Mouse (Mus musculus): ENCODE data around the gene Yeats2.
"Not testable (repeated sequence)": the region's sequence is repeated elsewhere in the genome, so short reads cannot be mapped to it uniquely, and the experiment has no call there.

Yeats2 gene

GRCm38 (mm10) chr16:20140772-20141531, at the start of gene Yeats2:
Gene Yeats2 (plus strand): TSS chr16:20141063.
- DNase-seq: peak; percentile 89

GRCm38 (mm10) chr16:20095966-20096365, 44.9 kb upstream of the Yeats2 start:
- DNase-seq: no peak

DNA sequence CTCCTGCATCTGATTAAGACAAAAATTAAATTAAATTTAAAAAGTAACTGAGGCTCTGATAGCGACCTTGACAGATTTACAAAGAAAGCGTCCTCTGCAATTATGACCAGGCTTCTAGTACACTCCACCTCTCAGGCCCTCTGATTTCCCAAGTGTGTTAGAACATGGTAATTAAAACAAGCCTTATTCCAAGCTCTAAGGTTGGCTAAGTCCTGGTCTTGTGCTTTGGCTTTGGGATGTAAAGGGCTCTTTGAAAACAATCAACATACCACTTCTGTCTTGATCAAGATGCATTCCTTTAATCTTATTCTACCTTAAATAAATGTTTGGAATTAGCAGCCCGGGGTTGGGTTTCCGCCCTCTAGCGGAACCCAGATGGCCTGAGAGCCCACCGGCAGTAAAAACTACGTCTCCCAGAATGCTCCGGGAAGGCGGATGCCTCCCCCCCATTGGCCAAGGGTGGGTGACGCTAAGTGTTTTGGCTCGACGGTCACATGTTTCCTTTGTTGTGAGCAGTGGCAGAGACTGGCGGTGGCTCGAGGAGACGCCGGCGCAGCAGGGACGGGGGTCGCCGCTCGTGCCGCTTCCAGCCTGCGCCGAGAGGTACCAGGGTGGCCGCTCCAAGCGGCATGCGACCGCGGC, 43.7 kb upstream of the Yeats2 start, which contains the start of gene Klhl24:
TSS of gene Klhl24 (plus strand) at position 474 of the 642 bp plus-strand sequence.
- peak; percentile 96 for DNase-seq

DNA sequence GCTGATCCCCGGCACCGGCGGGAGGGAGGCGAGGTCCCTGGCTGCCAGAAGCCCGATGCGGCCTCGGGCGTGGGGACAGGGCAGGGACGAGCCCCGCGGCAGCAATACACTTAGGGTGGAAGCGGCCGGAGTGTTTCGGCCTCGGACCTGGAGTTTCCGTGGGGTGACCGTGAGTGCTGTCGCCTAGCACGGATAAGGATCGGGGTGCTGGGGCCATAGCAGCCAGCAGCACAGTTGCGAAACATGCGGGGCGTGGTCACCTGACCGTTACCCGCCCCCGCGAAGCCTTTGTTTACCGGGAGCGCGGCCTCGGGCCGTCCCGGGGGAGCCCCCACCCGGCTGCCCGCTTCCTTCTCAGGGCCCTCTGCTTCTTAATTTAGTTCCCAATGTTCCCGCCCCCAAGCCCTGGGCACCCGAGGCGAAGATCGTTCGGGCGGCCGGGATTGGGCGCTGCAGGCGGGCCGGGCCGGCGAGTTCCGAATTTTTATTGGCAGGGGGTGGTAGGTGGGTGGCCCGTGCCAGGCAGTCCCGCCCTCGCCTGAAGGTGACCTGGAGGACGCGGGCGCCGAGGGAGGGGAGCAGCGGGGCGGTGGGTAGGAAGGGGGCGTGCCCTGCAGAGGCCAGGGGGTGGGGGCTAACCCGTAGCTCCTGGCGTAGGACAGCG, 43.0 kb upstream of the Yeats2 start:
- peak; percentile 97 for DNase-seq

GRCm38 (mm10) chr16:20098375-20098727, 42.5 kb upstream of the Yeats2 start:
- DNase-seq: no peak

DNA sequence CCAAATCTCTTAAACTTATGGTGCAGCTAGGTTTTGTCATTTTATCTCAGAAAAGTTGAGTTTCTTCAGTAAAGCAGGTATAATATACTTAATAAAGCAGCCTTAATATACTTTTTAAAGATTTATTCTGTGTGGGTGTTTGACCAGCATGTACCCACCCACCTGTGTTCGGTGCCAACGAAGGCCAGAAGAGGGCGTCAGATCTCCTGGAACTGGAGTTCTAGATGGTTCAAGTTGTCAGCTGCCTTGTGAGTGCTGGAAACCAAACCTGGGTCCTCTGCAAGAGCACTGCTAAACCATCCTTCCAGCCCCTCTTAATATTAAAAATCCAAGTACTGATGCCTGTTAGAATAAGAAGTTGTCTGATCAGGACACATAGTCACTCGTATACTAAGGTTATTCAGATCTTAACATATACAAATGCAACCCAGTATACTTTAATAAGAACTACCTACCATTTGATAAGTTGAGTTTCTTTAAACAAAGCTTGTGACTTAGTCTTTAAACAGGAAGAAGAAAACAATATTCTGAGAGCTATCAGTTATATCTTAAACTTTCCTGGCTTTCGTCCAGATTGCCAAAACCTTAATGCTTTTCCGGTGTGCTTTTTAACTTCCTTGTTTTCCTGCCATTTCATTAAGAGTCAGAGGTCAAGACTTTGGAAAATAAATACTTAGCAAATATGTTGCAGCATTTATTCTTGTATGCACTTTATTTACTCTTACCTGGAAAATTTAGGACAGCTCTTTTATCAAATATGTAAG, 41.8 kb upstream of the Yeats2 start:
- DNase-seq: no peak

GRCm38 (mm10) chr16:20106996-20107395, 33.9 kb upstream of the Yeats2 start:
- no peak for DNase-seq

DNA sequence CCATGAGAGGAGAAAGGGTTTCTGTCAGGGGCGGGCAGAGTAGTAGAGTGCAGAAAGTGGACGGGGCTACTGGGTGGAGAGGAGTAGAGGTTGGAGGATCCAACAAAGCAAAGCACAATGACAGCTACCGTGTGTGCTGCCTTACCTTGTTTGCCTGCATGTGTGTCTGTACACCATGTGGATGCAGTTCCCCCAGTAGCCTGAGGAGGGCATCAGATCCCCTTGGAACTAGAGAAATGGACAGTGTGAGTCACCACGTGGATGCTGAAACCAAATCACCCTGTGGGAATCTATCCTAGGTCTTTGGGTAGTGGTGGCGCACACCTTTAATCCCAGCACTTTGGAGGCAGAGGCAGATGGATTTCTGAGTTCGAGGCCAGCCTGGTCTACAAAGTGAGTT, 31.9 kb upstream of the Yeats2 start:
- no peak for DNase-seq

- DNase-seq: no peak
These were observed 28.2 kb upstream of the Yeats2 start for GRCm38 (mm10) chr16:20112649-20113048.

- DNase-seq: no peak
These were observed 24.8 kb upstream of the Yeats2 start for GRCm38 (mm10) chr16:20116069-20116468.

- not testable (repeated sequence) for DNase-seq
These were observed 14.5 kb upstream of the Yeats2 start for GRCm38 (mm10) chr16:20126319-20126883.

DNA sequence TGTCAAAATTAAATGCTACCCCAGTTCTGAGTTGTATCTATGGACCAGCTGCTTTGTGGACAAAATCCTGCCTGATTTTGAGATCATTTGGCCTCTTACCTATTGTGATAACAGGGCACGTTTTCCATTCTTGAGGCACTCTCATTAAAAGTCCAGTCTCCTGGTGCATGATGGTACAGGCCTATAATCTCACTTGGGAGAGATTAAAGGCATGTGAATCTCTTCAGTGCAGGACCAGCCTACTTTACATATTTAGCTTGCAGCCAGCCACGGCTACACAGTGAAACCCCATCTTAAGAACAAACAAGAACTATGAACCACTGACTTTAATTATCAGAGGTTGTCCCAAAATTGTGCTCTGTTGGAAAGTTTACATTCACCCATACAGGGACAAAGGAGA, 10.5 kb upstream of the Yeats2 start:
- no peak for DNase-seq

DNA sequence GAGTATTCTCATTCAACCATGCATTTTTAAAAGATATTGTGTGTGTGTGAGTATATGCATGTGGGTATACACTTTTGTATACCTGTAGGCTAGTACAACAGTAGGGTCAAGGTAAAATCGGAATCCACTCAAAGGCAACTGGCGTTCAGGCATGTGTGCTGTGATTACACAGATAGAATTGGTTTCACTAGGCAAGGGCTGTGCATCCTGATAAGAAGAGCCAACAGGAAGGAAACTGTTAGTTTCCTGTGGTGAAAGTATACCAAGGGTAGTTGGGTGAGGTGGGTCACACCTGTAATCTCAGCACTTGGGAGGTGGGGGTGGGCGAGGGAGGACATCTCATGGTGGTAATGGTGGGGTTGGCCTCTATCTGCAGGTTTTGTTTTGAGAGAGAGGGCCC, 3.7 kb downstream of the Yeats2 start:
- no peak for DNase-seq

DNA sequence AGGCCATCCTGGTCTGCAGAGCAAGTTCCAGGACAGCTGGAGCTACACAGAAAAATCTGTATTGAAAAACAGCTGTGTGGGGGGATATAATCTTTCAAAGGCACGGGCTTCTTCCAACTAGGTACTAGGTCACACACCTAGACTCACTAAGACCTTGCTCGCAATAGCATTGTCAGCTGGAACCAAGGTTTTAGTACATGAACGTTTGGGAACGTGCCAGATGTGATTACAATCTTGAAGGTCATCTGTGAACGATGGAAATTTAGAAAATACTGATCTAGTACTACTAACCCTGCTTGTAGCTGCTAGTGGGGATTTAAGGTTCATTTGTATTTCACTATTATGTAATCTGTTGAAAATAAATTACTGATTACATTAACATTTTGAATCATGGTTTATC, 11.1 kb downstream of the Yeats2 start:
- peak; percentile 21 for DNase-seq

GRCm38 (mm10) chr16:20153742-20154141, 12.9 kb downstream of the Yeats2 start:
- DNase-seq: no peak

GRCm38 (mm10) chr16:20160130-20160529, 19.3 kb downstream of the Yeats2 start:
- DNase-seq: no peak

- no peak for DNase-seq
These were observed 28.2 kb downstream of the Yeats2 start for GRCm38 (mm10) chr16:20169071-20169470.

- DNase-seq: no peak
These were observed 28.7 kb downstream of the Yeats2 start for GRCm38 (mm10) chr16:20169471-20170106.

DNA sequence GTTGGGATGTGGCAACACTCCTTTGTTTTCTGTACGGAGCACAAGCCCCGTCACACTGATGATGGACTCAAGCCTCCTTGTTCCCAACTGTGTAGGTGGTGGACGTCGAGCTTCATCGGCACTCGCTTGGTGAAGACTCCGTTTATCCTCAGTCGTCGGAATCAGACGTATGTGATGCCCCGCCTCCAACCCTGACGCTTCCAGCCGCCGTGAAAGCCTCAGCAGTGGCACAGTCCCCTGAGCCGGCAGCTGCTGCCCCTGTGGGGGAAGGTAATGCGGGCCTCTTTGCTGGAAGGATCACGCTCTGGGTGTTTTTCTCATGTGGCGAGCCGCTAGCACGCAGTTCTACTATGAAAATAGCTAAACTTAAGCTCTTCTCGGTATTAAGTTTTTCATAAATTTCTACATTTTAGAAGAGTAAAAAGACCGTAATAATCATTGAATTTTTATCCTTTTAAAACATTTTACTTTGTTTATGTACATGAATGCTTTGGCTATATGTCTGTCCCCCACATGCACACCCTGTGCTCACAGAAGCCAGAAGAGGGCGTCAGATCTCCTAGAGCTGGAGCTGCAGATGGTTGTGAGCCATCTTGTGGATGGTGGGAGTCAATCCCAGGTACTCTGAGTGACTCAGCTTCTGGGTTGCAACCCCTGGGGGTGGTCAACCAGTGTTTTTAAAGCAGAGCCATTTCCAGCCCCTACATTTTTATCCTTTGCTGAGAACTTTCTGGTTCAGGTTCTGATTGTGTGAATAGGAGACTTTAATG, 38.7 kb downstream of the Yeats2 start:
- no peak for DNase-seq

GRCm38 (mm10) chr16:20185368-20185767, 44.5 kb downstream of the Yeats2 start:
- DNase-seq: peak; percentile 18

DNA sequence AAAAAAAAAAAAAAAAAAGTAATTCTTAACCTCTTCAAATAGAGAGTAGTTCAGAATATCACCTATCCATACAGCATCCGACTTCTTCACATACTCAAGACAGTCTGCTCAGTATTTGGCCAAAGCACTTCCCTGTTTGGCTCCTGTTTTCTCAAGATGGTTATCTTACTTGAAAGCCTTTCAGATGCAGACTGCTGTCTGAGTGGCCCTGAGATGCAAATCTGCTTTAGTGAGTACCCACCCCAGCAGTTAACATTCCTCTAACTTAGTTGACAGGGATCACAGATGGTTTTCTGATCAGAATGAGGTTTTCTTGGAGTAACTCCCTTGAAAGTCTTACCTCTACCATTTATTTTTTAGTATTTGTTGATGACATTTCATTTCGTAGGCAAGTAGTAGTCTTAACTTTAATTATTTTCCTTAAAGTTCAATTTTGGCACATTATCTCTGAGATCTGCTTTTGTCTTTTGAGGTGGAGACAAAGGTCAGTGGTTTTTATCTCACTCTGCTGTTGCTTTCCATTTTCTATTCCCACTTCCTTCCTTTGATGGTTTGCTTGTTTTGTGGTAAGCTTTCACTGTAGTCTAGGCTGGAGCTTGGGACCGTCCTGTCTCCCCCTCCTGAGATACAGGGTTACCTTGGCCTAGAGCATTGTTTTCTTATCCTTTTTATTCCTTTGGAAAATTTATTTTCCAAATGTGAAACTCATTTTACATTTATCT, 50.5 kb downstream of the Yeats2 start:
- DNase-seq: no peak

Measured in kidney, postnatal 14 days (tissue).